Mouse (Mus musculus) hematopoietic stem cell, adult 5-6 weeks (primary cell): ENCODE measurements at regions not wholly inside any gene's neighbourhood (a gene's known extent, or its start where the extent isn't known, plus 50 kb on each side); places are given as distances from the start of the nearest gene placed in this dataset.

Experiments used
- ATAC-seq, 2 experiments: fragments of 125-278 bp in 1 of 2; replicated peaks in 1 of 2; 2 replicates each; pipeline ENCODE4 v1.8.0; 2016 to 2017; ENCODE audit warnings: inconsistent platforms in 2 of 2, mild to moderate bottlenecking in 2 of 2, moderate number of reproducible peaks in 2 of 2, low read depth in 1 of 2, moderate TSS enrichment in 1 of 2; ENCODE audit not compliant: low FRiP score in 2 of 2, poor library complexity in 2 of 2, severe bottlenecking in 2 of 2, insufficient read depth in 1 of 2, low TSS enrichment in 1 of 2

- no peak for ATAC-seq
Measured at GRCm38 (mm10) chr6:31090791-31091190, 131.9 kb upstream of the Klf14 start.

DNA sequence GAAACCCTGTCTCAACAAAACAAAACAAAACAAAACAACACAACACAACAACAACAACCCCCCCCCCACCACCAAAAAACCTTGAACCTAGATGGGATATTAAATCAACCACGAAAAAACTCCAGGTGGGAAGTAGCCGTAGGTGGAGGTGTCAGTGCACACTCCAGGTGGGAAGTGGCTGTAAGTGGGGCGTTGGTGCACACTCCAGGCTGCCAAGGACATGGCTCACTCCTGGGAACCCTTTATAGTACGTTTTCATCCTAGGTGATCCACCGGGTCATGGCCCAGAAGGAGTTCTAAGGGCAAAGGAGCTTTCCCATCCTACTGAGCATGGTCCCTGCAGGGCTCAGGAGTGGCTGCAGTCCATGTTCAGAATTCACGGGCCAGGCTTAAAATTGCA is 133.4 kb upstream of the Klf14 start:
- ATAC-seq: no peak

- ATAC-seq: no peak
Measured at GRCm38 (mm10) chr6:31092760-31093159, 133.9 kb upstream of the Klf14 start.

DNA sequence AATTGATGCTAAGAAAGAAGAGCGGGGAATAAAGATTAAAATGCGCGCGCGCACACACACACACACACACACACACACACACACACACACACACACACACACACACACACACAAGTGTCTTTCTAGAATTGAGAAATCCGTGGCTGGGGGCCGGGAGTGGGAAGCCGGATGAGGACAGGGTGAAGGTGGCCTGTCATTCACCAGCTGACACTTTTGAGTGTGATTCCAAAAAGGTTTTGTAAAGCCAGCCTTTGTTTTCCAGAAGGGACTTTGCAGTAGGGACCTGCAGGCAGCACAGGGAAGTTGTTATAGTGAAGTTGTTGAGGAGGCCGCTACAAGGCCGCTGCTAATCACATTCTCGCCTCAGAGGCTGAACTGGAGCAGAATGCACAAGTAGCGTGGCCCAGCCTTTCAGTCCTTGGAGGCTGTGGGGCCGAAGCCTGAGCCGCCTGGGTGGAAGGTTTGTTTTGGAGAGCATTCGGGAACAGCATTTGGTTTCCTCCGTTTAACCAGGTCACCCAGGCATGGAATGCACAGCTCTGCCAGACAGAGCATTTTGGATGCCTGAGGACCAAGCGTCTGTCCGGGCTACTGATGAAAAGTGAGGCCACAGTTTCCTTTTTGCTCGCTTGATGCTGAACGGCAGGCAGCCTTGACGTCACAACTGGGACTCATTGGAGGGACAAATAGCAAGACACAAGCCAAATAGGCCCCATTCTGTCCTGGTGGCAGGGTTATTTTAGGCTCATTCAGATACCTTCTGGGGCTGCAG is 137.3 kb upstream of the Klf14 start:
- no peak for ATAC-seq

- no peak for ATAC-seq
Measured at GRCm38 (mm10) chr6:31096787-31097186, 137.9 kb upstream of the Klf14 start.

DNA sequence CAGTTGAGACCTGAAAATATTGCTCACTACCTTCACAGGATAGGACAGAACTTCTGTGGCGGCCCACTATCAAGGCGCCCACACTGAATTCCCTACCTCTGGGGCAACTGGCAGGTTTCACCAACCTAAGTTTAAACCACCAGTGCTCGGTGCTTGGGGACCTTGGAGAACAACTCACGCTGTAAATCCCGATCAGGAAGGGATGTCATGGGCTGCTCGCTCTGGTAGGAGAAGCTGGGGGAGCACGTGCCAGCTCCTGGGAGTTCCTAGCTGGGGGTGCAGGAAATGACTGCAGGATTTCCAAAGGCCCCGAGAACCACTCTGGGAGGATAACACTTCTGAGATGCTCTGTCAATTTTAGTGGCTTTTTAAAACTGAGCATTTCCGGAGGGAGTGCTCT is 138.4 kb upstream of the Klf14 start:
- ATAC-seq: no peak

GRCm38 (mm10) chr6:31098106-31098505 is 139.2 kb upstream of the Klf14 start:
- ATAC-seq: no peak

- no peak for ATAC-seq
Measured at GRCm38 (mm10) chr6:31100084-31100579, 141.3 kb upstream of the Klf14 start.

DNA sequence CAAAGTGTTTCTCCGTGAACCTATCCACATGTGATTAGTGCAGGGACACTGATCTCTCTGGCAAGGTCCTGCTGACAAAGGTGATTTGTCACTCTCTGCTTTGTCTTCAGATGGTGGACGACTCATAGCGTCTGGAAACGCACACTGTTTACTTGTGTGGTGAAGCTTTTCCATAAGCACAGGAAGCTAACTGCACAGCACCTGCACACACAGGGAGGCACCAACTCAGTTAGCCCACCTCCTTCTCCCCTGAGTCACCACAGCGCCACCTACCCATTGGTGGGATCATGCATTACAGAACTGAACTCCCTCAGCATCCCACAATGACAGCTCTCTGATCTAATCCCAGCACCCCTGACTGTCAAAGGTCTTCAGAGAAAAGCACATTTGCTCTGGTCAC is 141.9 kb upstream of the Klf14 start:
- peak; percentile 12 to 43; a peak in 2 of 4 replicates for ATAC-seq

DNA sequence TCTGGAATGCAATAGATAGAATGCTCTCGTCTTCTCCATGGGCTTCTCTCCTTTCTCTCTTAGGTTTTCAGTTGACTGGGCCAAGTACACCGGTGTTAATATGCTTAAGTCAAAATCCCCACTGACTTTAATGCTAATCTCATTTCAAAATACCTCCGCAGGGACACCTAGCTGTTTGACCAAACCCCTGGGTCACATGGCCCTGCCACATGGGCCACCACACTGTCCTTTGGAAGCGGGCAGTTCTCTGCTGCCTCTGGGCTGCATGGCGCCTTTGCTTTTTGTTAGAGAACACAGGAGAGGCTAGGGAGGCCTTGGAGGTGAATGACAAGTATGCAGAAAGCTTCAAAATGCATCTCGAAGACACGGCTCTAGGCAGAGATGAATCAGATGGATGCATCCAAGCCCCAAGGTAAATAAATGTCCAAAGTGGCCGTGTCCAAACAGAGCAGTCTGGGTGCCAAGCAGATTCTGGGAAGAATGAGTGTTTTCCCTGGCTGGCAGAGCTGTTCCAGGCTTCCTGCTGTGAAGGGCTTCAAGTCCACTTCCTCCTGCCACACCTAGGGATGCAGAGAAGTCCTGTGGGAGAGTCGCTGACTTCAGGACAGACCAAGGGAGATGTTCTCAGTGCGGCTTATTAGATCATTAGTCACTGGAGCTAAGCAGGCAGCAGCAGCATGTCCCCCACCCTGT is 147.4 kb upstream of the Klf14 start:
- no peak for ATAC-seq

DNA sequence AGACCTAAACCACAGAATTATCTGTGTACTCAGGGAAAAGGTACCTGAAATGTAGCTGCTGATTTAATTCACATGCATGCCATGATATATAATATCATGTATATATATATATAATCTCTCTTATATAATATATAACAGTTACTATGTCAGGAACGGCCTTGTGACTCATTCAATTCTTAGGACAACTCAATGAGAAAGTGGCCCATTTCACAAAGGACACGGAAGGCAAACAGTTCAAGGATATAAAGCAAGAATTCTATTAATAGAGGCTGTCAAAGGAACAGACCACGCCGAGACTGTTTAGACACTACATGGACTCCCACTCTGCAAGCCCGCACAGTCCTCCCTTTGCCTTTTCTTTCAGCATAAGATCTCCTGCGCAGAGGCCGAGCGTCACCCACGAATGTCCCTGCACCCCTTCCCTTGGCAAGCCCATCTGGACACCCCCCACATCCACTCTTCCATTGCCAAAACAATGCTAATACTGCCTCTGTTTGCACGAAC is 148.0 kb upstream of the Klf14 start:
- ATAC-seq: no peak

DNA sequence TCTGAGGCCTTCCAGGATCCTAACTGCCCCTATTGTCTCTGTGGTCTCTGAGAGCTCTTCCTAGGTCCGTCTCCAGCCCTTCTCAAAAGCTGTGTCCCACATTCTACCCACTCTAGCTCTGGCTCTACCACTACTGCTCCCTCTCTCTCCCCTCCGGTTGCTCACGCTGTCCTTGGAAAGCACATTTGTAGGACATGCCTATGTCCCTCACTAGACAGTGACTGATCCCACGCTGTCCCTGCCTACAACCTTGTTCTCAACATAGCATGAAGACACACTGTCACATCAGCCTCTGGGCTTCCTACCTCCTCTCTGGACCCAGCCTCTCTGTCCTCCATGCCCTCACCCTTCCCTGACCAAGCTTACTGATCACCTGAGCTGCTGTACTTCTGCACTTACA is 148.5 kb upstream of the Klf14 start:
- ATAC-seq: no peak

GRCm38 (mm10) chr6:31107916-31108685 is 149.2 kb upstream of the Klf14 start:
- peak; percentile 38 to 66 for ATAC-seq

GRCm38 (mm10) chr6:31109604-31110003 is 150.7 kb upstream of the Klf14 start:
- no peak for ATAC-seq

DNA sequence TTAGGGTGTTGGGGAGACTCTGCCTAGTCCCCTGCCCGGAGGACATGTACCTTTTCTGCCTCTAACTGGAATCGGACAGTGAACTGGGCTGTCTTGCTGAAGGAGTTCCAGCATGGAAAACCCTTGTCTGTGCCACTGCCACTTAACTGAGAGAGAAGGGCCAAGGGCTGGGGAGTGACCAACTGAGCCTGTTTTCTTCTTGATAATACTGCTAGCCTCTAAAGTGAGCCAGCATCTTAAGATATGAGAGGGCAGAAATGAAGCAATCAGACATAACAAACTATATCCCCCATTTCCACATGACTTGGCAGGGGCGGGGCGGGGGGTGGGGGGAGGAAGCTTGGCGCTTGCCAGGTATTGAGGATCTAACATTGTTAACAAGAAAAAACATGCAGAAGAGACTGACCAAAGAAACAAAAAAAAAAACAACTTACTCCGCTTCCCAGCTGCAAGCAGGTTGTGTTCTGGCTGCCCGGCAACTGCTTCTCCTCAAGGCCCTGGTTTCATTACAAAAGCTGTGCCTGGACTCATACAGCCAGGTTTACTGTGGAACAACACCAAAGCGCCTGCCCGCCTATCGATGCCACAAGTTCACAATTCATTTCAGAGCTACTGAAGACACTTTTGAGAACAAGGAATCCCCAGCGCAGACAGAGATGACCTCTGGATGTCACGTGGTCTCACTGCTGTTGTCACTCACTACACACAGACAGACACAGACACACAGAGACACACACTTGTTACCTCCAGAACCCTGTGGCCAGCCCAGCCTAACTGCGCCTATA is 153.6 kb upstream of the Klf14 start:
- ATAC-seq: no peak

DNA sequence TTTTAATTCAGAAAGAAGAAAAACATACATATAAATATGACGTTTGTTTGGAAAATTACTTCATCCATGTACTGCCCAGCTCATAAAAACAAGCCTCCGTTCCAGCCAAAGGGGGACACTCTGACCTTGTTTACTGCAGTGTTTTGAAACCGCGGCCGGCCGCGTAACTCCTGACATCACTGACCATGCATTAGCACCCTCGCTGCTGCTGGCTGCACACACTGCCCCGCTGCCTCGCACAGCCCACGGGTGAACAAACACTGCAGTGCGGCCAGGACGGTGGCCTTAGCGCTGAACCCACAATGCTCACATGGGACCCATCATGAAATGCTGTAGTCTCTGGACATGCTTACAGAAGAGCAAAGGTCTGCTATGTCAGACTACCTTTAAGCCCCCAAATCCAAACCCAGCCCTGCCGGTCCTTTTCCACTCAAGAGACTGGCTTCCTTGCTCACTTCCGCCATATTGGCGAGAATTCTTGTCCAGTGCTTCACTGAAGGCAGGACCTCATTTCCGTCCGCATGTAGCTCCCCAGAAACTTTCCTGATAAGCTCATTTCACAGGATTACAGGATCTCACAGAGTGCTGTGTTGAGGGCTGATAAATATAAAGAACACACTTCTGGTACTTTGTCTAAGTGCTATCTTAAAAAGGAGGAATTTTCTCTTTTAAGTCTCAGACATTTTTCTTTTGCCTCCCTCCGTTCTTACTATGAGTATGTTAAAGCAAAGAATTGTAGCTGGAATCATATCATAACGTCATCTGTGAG is 154.9 kb upstream of the Klf14 start:
- ATAC-seq: no peak
